Mouse (Mus musculus): Measurements from ENCODE around the gene Lrrc26. TPM values are rescaled to one million over a fixed set of nuclear protein-coding genes. Genes with fewer than 3 reads are reported as not detected.
A peak's percentile ranks its signal among the peaks of the same experiment; 100 is the strongest.

Gene Lrrc26
- polyA plus RNA-seq, 1 experiment from 2014 or later, result 2.5 TPM

DNA sequence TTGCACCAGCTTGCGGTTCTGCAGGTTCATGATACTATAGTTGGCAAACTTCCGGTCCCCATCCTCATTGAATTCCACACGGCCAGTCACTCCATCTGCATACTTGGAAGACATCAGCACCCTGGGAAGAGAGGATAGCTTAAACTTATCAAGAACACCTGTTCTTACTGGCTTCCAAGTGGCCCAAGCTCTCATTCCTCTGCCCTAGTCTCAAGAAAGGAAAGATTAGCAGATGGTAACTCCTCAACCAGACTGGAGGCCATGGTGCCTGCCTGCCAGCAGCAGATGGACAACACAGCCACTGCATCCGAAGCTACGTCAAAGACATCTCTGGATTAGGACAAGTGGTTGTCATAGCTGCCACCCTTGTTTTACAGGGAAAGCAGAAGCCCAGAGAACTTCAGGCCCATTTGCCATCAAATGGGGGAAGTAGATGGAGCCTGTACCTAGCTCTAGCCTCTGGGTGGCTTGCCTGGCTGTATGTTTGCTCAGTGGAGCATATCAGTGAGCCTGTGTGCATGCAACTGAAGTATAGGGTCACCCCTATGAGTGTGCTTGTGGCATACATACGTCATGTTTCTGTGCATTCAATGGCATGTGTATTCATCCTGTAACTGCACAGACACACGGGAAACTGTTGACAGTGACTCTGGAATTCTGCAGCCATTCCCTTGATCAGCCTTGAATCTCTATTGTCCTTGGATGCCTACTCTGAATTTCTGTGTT is 14.4 kb downstream of the Lrrc26 start:
- no peak for ATAC-seq

GRCm38 (mm10) chr2:25304657-25305541 is 15.2 kb downstream of the Lrrc26 start:
- peak overlapping the region; percentile 60 for H3K9ac ChIP-seq (ENCODE audit: low read depth, low read length)

More for the DNA sequence above, 14.4 kb downstream of the Lrrc26 start:
- no peak overlapping the region for H3K9ac ChIP-seq (ENCODE audit: low read depth, low read length)
- H3K4me1 ChIP-seq (ENCODE audit: control insufficient read depth, insufficient read depth, low read length), result no peaks in the 10 kb centered on the region; the same call in 1 of the 2 replicates
- no peak overlapping the region for H3K27ac ChIP-seq (ENCODE audit: low read length)
- H3K9me3 ChIP-seq (ENCODE audit: control insufficient read depth, low read length), result no peaks in the 10 kb centered on the region
- H3K27me3 ChIP-seq (replicated peaks; ENCODE audit: control insufficient read depth, insufficient read depth, low read length), result peaks cover 39% of the 10 kb centered on the region
- WGBS, result 67% methylated on average over 7 of the region's 7 CpGs
- H3K4me3 ChIP-seq (ENCODE audit: low read length), result peak overlapping the region; percentile 53; the same call in 1 of the 2 replicates
- no peaks in the 10 kb centered on the region for H3K36me3 ChIP-seq (ENCODE audit: control insufficient read depth, insufficient read depth, low read length)
- H3K4me2 ChIP-seq (ENCODE audit: low read depth, low read length), result peak overlapping the region; percentile 92

DNA sequence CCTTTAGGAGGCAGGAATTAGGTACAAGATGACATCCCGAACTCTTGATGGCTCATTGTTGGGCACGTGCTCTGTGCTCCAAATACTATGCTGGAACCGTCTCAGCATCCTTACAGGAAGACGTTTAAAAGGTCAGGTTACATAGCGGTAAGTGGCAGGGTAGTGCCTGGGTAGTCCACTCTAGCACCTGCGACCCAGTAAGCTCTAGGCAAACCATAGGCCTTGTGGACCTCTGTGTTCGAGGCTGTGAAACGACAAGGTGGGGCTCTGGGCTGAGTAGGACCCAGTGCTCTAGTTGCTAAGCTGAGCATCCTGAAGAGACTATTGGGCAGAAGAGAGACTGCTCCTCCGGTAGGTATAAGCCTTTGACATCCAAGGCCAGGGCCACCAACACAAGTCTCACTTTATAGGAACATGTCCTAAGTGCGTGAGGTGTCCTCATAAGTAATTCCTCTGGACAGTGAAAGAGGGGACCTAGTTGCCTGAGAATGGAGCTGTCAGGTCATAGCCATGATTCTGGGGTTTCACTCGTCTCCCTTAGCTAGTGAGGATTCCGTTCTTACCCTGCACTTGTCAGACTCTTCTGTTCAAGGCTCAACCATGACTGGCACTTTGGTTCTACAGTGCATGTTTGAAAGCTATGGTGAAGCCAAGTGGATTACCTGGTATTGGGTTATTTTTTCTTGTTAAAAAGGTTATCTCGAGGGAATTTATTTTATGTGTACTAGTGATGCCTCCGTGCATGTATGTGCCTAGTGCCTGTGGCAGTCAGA is 16.1 kb downstream of the Lrrc26 start:
- Histone ChIP-seq H3K9ac (ENCODE audit: low read depth, low read length) (no peak overlapping the region), H3K4me2 (ENCODE audit: low read depth, low read length) (peak overlapping the region; percentile 92), H3K4me1 (ENCODE audit: control insufficient read depth, insufficient read depth, low read length) (no peaks in the 10 kb centered on the region; the same call in 1 of the 2 replicates), H3K36me3 (ENCODE audit: control insufficient read depth, insufficient read depth, low read length) (no peaks in the 10 kb centered on the region), H3K27me3 (replicated peaks; ENCODE audit: control insufficient read depth, insufficient read depth, low read length) (peaks cover 48% of the 10 kb centered on the region), H3K27ac (ENCODE audit: low read length) (no peak overlapping the region), H3K4me3 (ENCODE audit: low read length) (peak overlapping the region; percentile 53), H3K9me3 (ENCODE audit: control insufficient read depth, low read length) (no peaks in the 10 kb centered on the region)
- ATAC-seq, result no peak
- 49% methylated on average over 14 of the region's 14 CpGs for WGBS

More at GRCm38 (mm10) chr2:25304657-25305541, 15.2 kb downstream of the Lrrc26 start:
- WGBS, result 4% methylated on average over 42 of the region's 45 CpGs
- Histone ChIP-seq H3K9me3 (ENCODE audit: control insufficient read depth, low read length) (no peaks in the 10 kb centered on the region), H3K4me2 (ENCODE audit: low read depth, low read length) (peak overlapping the region; percentile 92), H3K36me3 (ENCODE audit: control insufficient read depth, insufficient read depth, low read length) (no peaks in the 10 kb centered on the region), H3K4me1 (ENCODE audit: control insufficient read depth, insufficient read depth, low read length) (no peaks in the 10 kb centered on the region; the same call in 1 of the 2 replicates), H3K27ac (ENCODE audit: low read length) (no peak overlapping the region), H3K27me3 (replicated peaks; ENCODE audit: control insufficient read depth, insufficient read depth, low read length) (peaks cover 42% of the 10 kb centered on the region), H3K4me3 (ENCODE audit: low read length) (peak overlapping the region; percentile 53)
- ATAC-seq, result peak; percentile 63

- Histone ChIP-seq H3K4me3 (ENCODE audit: low read length) (no peak overlapping the region), H3K27ac (ENCODE audit: low read length) (no peak overlapping the region), H3K9ac (ENCODE audit: low read depth, low read length) (no peak overlapping the region), H3K36me3 (ENCODE audit: control insufficient read depth, insufficient read depth, low read length) (no peaks in the 10 kb centered on the region), H3K27me3 (replicated peaks; ENCODE audit: control insufficient read depth, insufficient read depth, low read length) (peaks cover 68% of the 10 kb centered on the region), H3K4me1 (ENCODE audit: control insufficient read depth, insufficient read depth, low read length) (no peaks in the 10 kb centered on the region), H3K9me3 (ENCODE audit: control insufficient read depth, low read length) (no peaks in the 10 kb centered on the region), H3K4me2 (ENCODE audit: low read depth, low read length) (no peak overlapping the region)
- ATAC-seq, result no peak
- 60% methylated on average over 10 of the region's 10 CpGs for WGBS
Observed at GRCm38 (mm10) chr2:25310180-25310579, 20.5 kb downstream of the Lrrc26 start.

- H3K4me2 ChIP-seq (ENCODE audit: low read depth, low read length), result peak overlapping the region; percentile 64
- no peak overlapping the region for H3K27ac ChIP-seq (ENCODE audit: low read length)
- H3K4me1 ChIP-seq (ENCODE audit: control insufficient read depth, insufficient read depth, low read length), result no peaks in the 10 kb centered on the region
- H3K4me3 ChIP-seq (ENCODE audit: low read length), result peak overlapping the region; percentile 41
- H3K9ac ChIP-seq (ENCODE audit: low read depth, low read length), result peak overlapping the region; percentile 49; the same call in 1 of the 2 replicates
- no peaks in the 10 kb centered on the region for H3K9me3 ChIP-seq (ENCODE audit: control insufficient read depth, low read length)
- WGBS, result 2% methylated on average over 22 of the region's 22 CpGs
- peak; percentile 76 for ATAC-seq
- peaks cover 62% of the 10 kb centered on the region for H3K27me3 ChIP-seq (replicated peaks; ENCODE audit: control insufficient read depth, insufficient read depth, low read length)
- H3K36me3 ChIP-seq (ENCODE audit: control insufficient read depth, insufficient read depth, low read length), result no peaks in the 10 kb centered on the region
Observed at GRCm38 (mm10) chr2:25310969-25311368, 21.3 kb downstream of the Lrrc26 start.

GRCm38 (mm10) chr2:25311491-25311891 is 21.8 kb downstream of the Lrrc26 start:
- Histone ChIP-seq H3K27me3 (replicated peaks; ENCODE audit: control insufficient read depth, insufficient read depth, low read length) (peaks cover 61% of the 10 kb centered on the region), H3K27ac (ENCODE audit: low read length) (no peak overlapping the region), H3K4me2 (ENCODE audit: low read depth, low read length) (peak overlapping the region; percentile 64), H3K9ac (ENCODE audit: low read depth, low read length) (no peak overlapping the region; the same call in 1 of the 2 replicates), H3K36me3 (ENCODE audit: control insufficient read depth, insufficient read depth, low read length) (no peaks in the 10 kb centered on the region), H3K4me1 (ENCODE audit: control insufficient read depth, insufficient read depth, low read length) (no peaks in the 10 kb centered on the region), H3K4me3 (ENCODE audit: low read length) (peak overlapping the region; percentile 41), H3K9me3 (ENCODE audit: control insufficient read depth, low read length) (no peaks in the 10 kb centered on the region)
- WGBS, result 3% methylated on average over 11 of the region's 11 CpGs
- peak; percentile 91 for ATAC-seq

- peak overlapping the region; percentile 61 for H3K4me2 ChIP-seq (ENCODE audit: low read depth, low read length)
- WGBS, result 5% methylated on average over 31 of the region's 31 CpGs
- ATAC-seq, result peak; percentile 21; the same call in 1 of the 2 replicates
- H3K9me3 ChIP-seq (ENCODE audit: control insufficient read depth, low read length), result no peaks in the 10 kb centered on the region
- H3K4me3 ChIP-seq (ENCODE audit: low read length), result peak overlapping the region; percentile 39
- peaks cover 42% of the 10 kb centered on the region for H3K27me3 ChIP-seq (replicated peaks; ENCODE audit: control insufficient read depth, insufficient read depth, low read length)
- H3K27ac ChIP-seq (ENCODE audit: low read length), result no peak overlapping the region
- H3K9ac ChIP-seq (ENCODE audit: low read depth, low read length), result no peak overlapping the region
- 0 out of 2 replicates have a peak, but pooled peaks cover 3% of the 10 kb centered on the region for H3K4me1 ChIP-seq (ENCODE audit: control insufficient read depth, insufficient read depth, low read length)
- no peaks in the 10 kb centered on the region for H3K36me3 ChIP-seq (ENCODE audit: control insufficient read depth, insufficient read depth, low read length)
Observed at GRCm38 (mm10) chr2:25318119-25318966, 28.6 kb downstream of the Lrrc26 start.

DNA sequence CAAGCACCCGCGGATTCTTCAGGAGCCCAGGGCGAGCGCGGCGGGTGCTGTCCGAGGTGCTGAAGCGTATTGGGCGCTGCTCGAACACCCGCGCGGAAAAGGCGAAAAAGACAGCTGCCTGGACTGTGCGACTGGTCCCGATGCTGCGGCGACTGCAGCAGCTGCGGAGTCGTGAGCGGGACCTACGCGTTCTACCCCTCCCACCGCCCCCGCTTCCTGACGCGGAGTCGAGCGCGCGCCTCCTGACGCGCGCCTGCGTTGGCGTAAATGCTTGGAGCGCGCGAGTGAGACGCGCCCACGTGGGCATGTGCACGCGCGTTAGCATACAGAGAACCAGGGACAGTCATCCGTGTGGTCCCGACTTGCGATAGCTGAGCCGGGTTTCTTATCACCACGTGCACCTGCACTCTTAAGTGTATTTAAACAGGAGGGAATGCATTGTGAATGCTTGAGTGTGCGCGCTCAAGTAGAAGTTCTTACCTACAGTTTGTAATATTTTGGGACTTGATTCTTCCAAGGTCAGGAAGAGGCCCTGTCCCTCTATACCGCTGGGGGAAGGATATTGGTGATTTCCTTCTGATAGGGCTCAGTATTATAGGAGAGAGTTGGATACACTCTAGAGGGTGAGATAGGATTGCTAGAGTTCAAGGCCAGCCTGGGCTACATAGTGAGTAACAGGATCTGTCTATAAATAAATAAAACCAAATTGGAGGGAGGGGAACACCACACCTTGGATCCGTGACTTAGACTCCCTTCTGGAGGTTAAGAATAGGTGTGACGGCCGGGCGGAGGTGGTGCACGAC is 29.5 kb downstream of the Lrrc26 start, which contains the start of gene Grin1:
Grin1 (minus strand) TSS at position 217 of the 803 bp plus-strand sequence.
- Histone ChIP-seq H3K4me2 (ENCODE audit: low read depth, low read length) (peak within 1 kb of the TSS; percentile 61), H3K9me3 (ENCODE audit: control insufficient read depth, low read length) (no peaks in the 10 kb centered on the region), H3K4me3 (ENCODE audit: low read length) (peak within 1 kb of the TSS; percentile 39), H3K36me3 (ENCODE audit: control insufficient read depth, insufficient read depth, low read length) (no peaks in the 10 kb centered on the region), H3K27me3 (replicated peaks; ENCODE audit: control insufficient read depth, insufficient read depth, low read length) (peaks cover 38% of the 10 kb centered on the region), H3K9ac (ENCODE audit: low read depth, low read length) (no peak within 1 kb of the TSS), H3K4me1 (ENCODE audit: control insufficient read depth, insufficient read depth, low read length) (0 out of 2 replicates have a peak, but pooled peaks cover 3% of the 10 kb centered on the region), H3K27ac (ENCODE audit: low read length) (no peak within 1 kb of the TSS)
- WGBS, result 9% methylated on average over 57 of the region's 58 CpGs
- ATAC-seq, result peak; percentile 81

Data from intestine, embryonic 16.5 days (tissue).